ENCODE assay signal across 8 mouse cellular contexts in the genomic region with DNA sequence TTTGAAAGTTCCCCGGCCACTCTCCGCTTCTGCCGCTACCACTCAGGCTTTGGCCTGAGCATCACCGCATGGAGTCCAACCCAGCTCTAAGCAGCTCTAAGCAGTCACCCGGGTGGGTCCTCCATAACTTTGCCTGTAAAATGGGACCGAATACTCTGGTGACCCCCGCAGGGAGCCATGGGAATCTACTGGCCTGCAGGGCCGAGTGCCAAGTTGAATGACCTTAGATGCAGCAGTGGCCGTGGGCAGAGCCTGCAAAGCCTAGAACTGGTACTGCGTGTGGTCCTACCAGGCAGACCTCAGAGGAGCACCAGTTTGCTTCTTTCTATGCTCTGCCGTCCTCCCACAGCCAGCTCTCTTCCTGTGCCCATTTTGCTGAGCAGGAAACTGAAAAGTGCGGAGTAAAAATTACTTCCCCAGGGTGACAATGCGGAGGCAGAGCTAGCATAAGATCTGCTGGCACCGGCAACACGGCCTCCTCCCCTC. TPM values are rescaled to one million over a fixed set of nuclear protein-coding genes. Genes with fewer than 3 reads are reported as not detected.
DNase-seq lines count a peak whose midpoint lies in the region; ATAC-seq and TF ChIP-seq lines count a peak whose summit lies in the region.

No protein-coding gene starts in this region.

- H3K4me1 ChIP-seq in forebrain, embryonic 15.5 days: peaks cover 18% of the 10 kb centered on the region
- no peaks in the 10 kb centered on the region; the same call in 1 of the 2 replicates for H3K4me1 ChIP-seq in intestine, postnatal 0 days (replicated peaks; ENCODE audit: control insufficient read depth, insufficient read depth, low read length)
- H3K4me1 ChIP-seq in lung, embryonic 16.5 days (replicated peaks; ENCODE audit: control insufficient read depth, insufficient read depth, low read length): peaks cover 9% of the 10 kb centered on the region

- peak; percentile 11 for DNase-seq in right cerebral cortex, postnatal 4 days
- DNase-seq in right cerebral cortex, postnatal 14 days: no peak
- DNase-seq in brain, adult 2 months (ENCODE audit: low read depth, low spot score): peak; percentile 54
- peak; percentile 34 for DNase-seq in retina, embryonic 14.5 days (ENCODE audit: low spot score)
- no peak for DNase-seq in left cerebral cortex, postnatal 14 days (ENCODE audit: low spot score in 2 of 2)

- H3K27ac ChIP-seq in forebrain, embryonic 15.5 days (replicated peaks): no peak overlapping the region
- no peak overlapping the region for H3K27ac ChIP-seq in intestine, postnatal 0 days (ENCODE audit: low read depth, low read length)
- no peak overlapping the region for H3K27ac ChIP-seq in lung, embryonic 16.5 days (ENCODE audit: low read length)

- peak overlapping the region; percentile 60 for H3K9ac ChIP-seq in forebrain, embryonic 15.5 days (replicated peaks)
- H3K9ac ChIP-seq in intestine, postnatal 0 days (ENCODE audit: low read depth, low read length): peak overlapping the region; percentile 55; the same call in 1 of the 2 replicates
- H3K9ac ChIP-seq in lung, embryonic 16.5 days (ENCODE audit: low read length): peak overlapping the region; percentile 65

- H3K9me3 ChIP-seq in forebrain, embryonic 15.5 days: no peaks in the 10 kb centered on the region
- H3K9me3 ChIP-seq in intestine, postnatal 0 days (ENCODE audit: control insufficient read depth): no peaks in the 10 kb centered on the region
- no peaks in the 10 kb centered on the region for H3K9me3 ChIP-seq in lung, embryonic 16.5 days (ENCODE audit: control insufficient read depth, low read length)

- peak overlapping the region; percentile 94 for H3K4me2 ChIP-seq in forebrain, embryonic 15.5 days (replicated peaks)
- H3K4me2 ChIP-seq in intestine, postnatal 0 days (replicated peaks; ENCODE audit: low read depth): peak overlapping the region; percentile 94
- H3K4me2 ChIP-seq in lung, embryonic 16.5 days (ENCODE audit: low read depth, low read length): peak overlapping the region; percentile 97

- intact Hi-C loops in left cerebral cortex, postnatal 14 days (cut with DNase I): no loop called here

- no peak for TF ChIP-seq CTCF in intestine, postnatal 0 days (IDR thresholded peaks at IDR 0.05; ENCODE audit: low read depth)

- WGBS in forebrain, embryonic 15.5 days: 4% methylated on average over 15 of the region's 15 CpGs
- WGBS in intestine, postnatal 0 days: 13% methylated on average over 15 of the region's 15 CpGs
- WGBS in lung, embryonic 16.5 days: 6% methylated on average over 15 of the region's 15 CpGs

- H3K4me3 ChIP-seq in forebrain, embryonic 15.5 days: peak overlapping the region; percentile 59
- peak overlapping the region; percentile 59 for H3K4me3 ChIP-seq in intestine, postnatal 0 days (ENCODE audit: low read depth, low read length)
- peak overlapping the region; percentile 61 for H3K4me3 ChIP-seq in lung, embryonic 16.5 days (ENCODE audit: low read length)

- H3K36me3 ChIP-seq in forebrain, embryonic 15.5 days: no peaks in the 10 kb centered on the region
- H3K36me3 ChIP-seq in intestine, postnatal 0 days (ENCODE audit: control insufficient read depth, insufficient read depth): no peaks in the 10 kb centered on the region
- no peaks in the 10 kb centered on the region for H3K36me3 ChIP-seq in lung, embryonic 16.5 days (ENCODE audit: control insufficient read depth, insufficient read depth, low read length)

- peak; percentile 46 for ATAC-seq in forebrain, embryonic 15.5 days (replicated peaks)
- ATAC-seq in intestine, postnatal 0 days: no peak
- peak; percentile 39; the same call in 1 of the 2 replicates for ATAC-seq in lung, embryonic 16.5 days (ENCODE audit: low read depth)

- H3K27me3 ChIP-seq in forebrain, embryonic 15.5 days: peaks cover 20% of the 10 kb centered on the region
- 0 out of 2 replicates have a peak, but pooled peaks cover 2% of the 10 kb centered on the region for H3K27me3 ChIP-seq in intestine, postnatal 0 days (replicated peaks; ENCODE audit: control insufficient read depth, insufficient read depth, low read length)
- H3K27me3 ChIP-seq in lung, embryonic 16.5 days (ENCODE audit: control insufficient read depth, insufficient read depth, low read depth, low read length): 0 out of 2 replicates have a peak, but pooled peaks cover 2% of the 10 kb centered on the region

RNA-seq across cellular contexts. Expression of a gene that starts 0.9 kb away (rescaled TPM):
- polyA plus RNA-seq in forebrain, embryonic 15.5 days (2015; fragmentation: Nextera tagmentation; extraction: Ambion mirVana): 32.5 and 33.5 TPM in 2 replicates
- 12.7 and 13.4 TPM in 2 replicates for polyA plus RNA-seq in intestine, postnatal 0 days (2015; fragmentation: Nextera tagmentation; extraction: Ambion mirVana)
- polyA plus RNA-seq in lung, embryonic 16.5 days (2015; fragmentation: Nextera tagmentation; extraction: Ambion mirVana): 17.9 and 19.2 TPM in 2 replicates
- total RNA-seq in left cerebral cortex, postnatal 14 days (2021): 10 to 100 TPM; 18.1 to 28.5 TPM

RNA-seq across cellular contexts. Expression of a gene that starts 50.9 kb away (rescaled TPM):
- 139 and 140 TPM in 2 replicates for polyA plus RNA-seq in forebrain, embryonic 15.5 days (2015; fragmentation: Nextera tagmentation; extraction: Ambion mirVana)
- 58.1 and 61.8 TPM in 2 replicates for polyA plus RNA-seq in intestine, postnatal 0 days (2015; fragmentation: Nextera tagmentation; extraction: Ambion mirVana)
- polyA plus RNA-seq in lung, embryonic 16.5 days (2015; fragmentation: Nextera tagmentation; extraction: Ambion mirVana): 115 and 130 TPM in 2 replicates
- total RNA-seq in left cerebral cortex, postnatal 14 days (2021): 10 to 100 TPM; 81.9 to 87.6 TPM

Comparison
In these comparisons a context has a peak if more than half of its experiments do, and no peak if none do; other contexts are left out.
1. DNase-seq: peak in right cerebral cortex, postnatal 4 days (single experiment), brain, adult 2 months (single experiment) and retina, embryonic 14.5 days (single experiment); none in right cerebral cortex, postnatal 14 days (single experiment) and left cerebral cortex, postnatal 14 days (0 of 2).
2. Peak in every context shown above with its lines, with median percentiles within 50 percentile points of each other: H3K4me2 ChIP-seq, H3K4me3 ChIP-seq and H3K9ac ChIP-seq.